Mouse (Mus musculus) gastrocnemius, adult 2 months (tissue): ENCODE measurements around the gene 1700029I15Rik. TPM values are rescaled to one million over a fixed set of nuclear protein-coding genes. Genes with fewer than 3 reads are reported as not detected.

Experiments used
- DNase-seq: peaks from one replicate; pipeline ENCODE4 v3.0.0; 2022
- H3K27ac ChIP-seq: fragments of 200-600 bp; 2 replicates; pipeline ENCODE4 v1.8.1; 2022; ENCODE audit warnings: mild to moderate bottlenecking
- H3K4me3 ChIP-seq: fragments of 200-600 bp; 2 replicates; pipeline ENCODE4 v1.8.1; 2022; ENCODE audit warnings: mild to moderate bottlenecking, moderate library complexity
- CTCF ChIP-seq: fragments of 200-600 bp; IDR thresholded peaks from 2 replicates; pipeline ENCODE4 v1.8.1; 2022; ENCODE audit warnings: antibody characterized with exemption, mild to moderate bottlenecking, moderate library complexity
- intact Hi-C: fragments of 180-260 bp; cut with DNase I; formaldehyde crosslinking; loops from one replicate; pipeline ENCODE4 v1.15.1; 2025
- microRNA-seq: library from miRNA; unstranded; fragments of <30 nt; microRNA quantifications from one replicate; pipeline ENCODE4 v1.2.0, GENCODE M21; 2021
- total RNA-seq, 2 experiments: library from RNA; stranded (reverse); gene quantifications; 2 replicates each; pipeline ENCODE4 v1.2.3; 2021

1700029I15Rik gene
- total RNA-seq, 2 experiments from 2014 or later: 0.69 to 1.1 TPM

- DNase-seq: no peak
- H3K4me3 ChIP-seq: peak overlapping the region; percentile 84
- peak overlapping the region; percentile 97 for H3K27ac ChIP-seq
- no peak for TF ChIP-seq CTCF
- intact Hi-C loops: loop anchor here (5.0 kb wide), 4 partner anchors 83 to 448 kb away; no protein-coding TSS in a partner anchor
Observed at GRCm38 (mm10) chr2:92435023-92435422, 52.7 kb downstream of the 1700029I15Rik start.

Small RNA genes lying within 50 kb of the gene (microRNA-seq; reads per million reads assigned to microRNA genes)
- not detected for gene Mir7000

Other genes starting within 250 kb of the 1700029I15Rik start
- gene Pex16, start 7.9 kb upstream of the 1700029I15Rik start, total RNA-seq: 10 to 100 TPM; 15.9 to 19.5 TPM
- gene Large2, start 7.7 kb upstream of the 1700029I15Rik start, total RNA-seq: under 1 TPM in 1 of 2 experiments, not detected in 1; 0.64 TPM
- 1 to 10 TPM; 3.0 to 3.9 TPM for gene Mapk8ip1, start 18.7 kb downstream of the 1700029I15Rik start, total RNA-seq
- gene Cry2, start 51.5 kb downstream of the 1700029I15Rik start, total RNA-seq: 10 to 100 TPM; 12.5 to 26.8 TPM
- 1 to 10 TPM; 4.9 to 5.1 TPM for gene Slc35c1, start 78.0 kb downstream of the 1700029I15Rik start, total RNA-seq
- 1 to 10 TPM in 1 of 2 experiments, under 1 TPM in 1; 0.71 to 1.8 TPM for gene Chst1, start 217.2 kb downstream of the 1700029I15Rik start, total RNA-seq